Mouse (Mus musculus) cerebellum, adult 8-10 months (tissue): ENCODE data around the gene Atpaf2.
"Not testable (repeated sequence)": the region's sequence is repeated elsewhere in the genome, so short reads cannot be mapped to it uniquely, and the experiment has no call there.

Experiments
- DNase-seq: peaks from one replicate; pipeline ENCODE4 v3.0.0; 2022

Atpaf2 gene

GRCm38 (mm10) chr11:60417717-60418472, at the start of gene Atpaf2:
TSS of gene Atpaf2 (minus strand) at chr11:60418457.
- no peak for DNase-seq

- peak; percentile 56 for DNase-seq
Observed at GRCm38 (mm10) chr11:60465943-60466380, 47.7 kb upstream of the Atpaf2 start.

GRCm38 (mm10) chr11:60457973-60458372, 39.7 kb upstream of the Atpaf2 start:
- DNase-seq = no peak

GRCm38 (mm10) chr11:60454745-60455087, 36.5 kb upstream of the Atpaf2 start:
- no peak for DNase-seq

GRCm38 (mm10) chr11:60454080-60454744, 36.0 kb upstream of the Atpaf2 start, which contains the start of gene Drg2:
TSS of gene Drg2 (plus strand) at chr11:60454591.
- DNase-seq = peak; percentile 89

DNA sequence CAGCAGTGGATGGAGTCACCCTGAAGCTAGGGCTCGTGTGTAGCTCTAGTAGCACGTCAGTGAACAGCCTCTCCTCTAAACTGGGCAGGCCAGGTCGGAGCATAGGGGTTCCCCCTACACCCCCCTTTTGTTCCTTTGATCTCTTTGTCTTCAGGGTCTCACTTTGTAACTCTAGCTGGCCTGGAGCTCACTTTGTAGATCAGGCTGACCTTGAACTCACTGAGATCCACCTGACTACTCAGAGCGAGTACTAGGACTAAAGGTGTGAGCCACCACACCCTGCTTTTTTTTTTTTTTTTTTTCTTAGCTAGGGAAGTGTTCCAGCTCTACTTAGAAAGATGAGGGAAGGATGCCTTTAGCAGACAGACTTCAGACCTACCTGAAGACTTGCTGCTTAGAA, 25.8 kb upstream of the Atpaf2 start:
- no peak for DNase-seq

GRCm38 (mm10) chr11:60442896-60443295, 24.6 kb upstream of the Atpaf2 start:
- DNase-seq = no peak

- DNase-seq = no peak
Observed at GRCm38 (mm10) chr11:60440176-60440575, 21.9 kb upstream of the Atpaf2 start.

DNA sequence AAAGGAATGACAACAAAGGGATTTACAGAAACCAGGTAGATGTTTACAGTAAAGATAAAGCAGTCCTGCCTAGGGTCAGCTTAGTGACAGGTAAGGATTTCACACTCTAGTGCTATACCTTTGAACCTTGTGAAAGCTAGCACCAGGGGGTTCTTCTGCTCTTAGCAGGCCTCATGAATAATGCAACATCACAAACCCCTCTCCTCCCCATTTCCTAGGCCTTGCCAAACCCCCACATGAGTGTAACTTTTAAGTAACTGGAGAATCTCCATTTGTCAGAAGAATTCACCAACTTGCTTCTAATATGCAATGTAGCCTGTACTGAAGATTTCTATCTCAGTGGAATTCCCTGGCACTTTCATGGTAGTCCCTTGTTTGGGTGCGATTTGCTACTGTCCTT, 21.4 kb upstream of the Atpaf2 start:
- not testable (repeated sequence) for DNase-seq

DNA sequence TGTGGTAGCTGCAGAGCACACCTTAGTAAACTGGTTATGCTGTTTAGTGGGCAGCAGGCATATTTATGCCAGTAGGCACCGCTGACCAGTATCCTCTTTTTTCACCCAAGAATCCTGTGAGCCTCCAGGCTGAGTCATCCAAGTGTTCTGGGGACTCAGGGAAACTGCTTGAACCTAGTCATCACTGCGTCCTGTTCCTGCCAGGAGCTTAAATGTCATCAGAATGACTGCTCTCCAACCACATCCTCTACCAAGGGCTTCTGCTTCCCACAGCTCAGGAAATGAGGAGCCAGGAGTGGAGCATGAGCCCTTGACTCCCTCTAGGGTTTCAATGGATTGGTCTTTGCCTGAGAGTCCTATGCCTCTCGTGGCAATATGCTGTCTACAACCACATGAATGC, 18.4 kb upstream of the Atpaf2 start:
- DNase-seq = no peak

DNA sequence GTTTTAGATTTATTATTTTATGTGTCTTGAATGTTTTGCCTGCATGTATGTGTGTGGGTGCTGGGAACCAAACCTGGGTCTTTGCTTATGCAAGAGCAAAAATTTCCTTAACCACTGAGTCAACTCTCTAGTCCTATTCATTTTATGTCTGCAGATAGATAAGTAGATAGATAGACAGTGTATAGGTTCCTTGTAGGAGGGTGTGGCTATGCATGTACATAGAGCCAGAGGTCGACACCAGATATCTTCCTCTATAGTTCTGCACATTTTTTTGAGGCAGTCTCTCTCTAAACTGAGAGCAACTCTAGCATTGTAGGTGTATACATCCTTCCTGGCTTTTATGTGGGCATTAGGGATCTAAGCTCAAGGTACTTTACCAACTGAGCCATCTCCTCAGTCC, 16.9 kb upstream of the Atpaf2 start:
- no peak for DNase-seq

DNA sequence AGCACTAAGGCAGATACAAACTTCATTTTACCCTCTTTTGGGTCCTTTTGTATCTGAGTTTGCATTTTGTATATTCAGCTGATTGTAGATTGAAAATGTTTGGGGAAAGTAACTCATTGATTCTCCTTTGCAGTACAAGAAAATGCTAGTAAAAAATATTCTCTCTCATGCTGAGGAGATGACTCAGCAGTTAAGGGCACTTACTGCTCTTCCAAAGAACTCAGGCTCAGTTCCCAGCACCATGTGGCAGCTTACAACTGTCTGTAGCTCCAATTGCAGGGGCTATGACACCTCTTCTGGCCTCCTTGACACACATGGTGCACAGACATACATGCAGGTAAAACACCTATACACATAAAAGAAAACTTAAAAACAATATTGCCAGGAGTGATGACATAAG, 15.2 kb upstream of the Atpaf2 start:
- no peak for DNase-seq

GRCm38 (mm10) chr11:60427628-60428027, 9.4 kb upstream of the Atpaf2 start:
- no peak for DNase-seq

DNA sequence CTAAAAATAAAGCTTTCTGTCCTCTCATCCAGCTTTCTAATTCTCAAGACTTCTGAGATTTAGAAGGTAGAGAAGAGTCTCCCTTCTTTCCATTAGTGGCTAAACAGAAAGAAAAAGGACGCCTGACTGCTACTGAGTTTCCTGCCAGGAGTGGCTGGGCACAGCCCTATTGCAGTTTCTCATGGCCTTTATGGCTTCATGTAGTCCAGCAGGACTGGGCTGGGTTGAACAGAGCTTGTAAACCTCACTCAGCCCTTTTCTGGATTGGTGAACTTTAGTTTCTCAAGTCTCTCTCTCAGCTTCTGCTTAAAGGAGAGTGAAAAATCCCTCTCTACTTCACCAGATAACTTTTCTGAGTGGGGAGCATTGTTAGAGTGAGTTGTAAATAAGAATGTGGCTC, 8.2 kb upstream of the Atpaf2 start:
- DNase-seq = no peak

DNA sequence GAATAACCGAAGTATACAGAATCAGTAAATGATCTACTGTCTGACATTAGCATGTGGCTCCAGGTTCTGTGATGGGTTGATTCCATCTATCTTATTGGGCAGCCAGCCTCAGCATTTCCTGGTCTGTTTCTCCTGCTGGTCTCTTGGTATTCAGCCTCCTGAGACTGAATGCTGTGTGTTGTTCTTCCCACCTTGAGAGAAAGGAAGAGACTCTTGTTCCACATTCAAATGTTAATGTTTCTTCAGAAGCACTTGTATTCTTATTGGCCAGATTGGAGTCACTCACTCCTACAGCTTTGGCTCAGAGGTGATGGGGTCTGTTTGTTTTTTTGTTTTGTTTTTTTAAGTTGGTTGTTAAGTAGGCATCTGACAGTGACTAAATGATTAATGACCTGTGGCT, 4.7 kb upstream of the Atpaf2 start:
- DNase-seq = no peak

- DNase-seq = no peak
Observed at GRCm38 (mm10) chr11:60422046-60422668, 3.9 kb upstream of the Atpaf2 start.

DNA sequence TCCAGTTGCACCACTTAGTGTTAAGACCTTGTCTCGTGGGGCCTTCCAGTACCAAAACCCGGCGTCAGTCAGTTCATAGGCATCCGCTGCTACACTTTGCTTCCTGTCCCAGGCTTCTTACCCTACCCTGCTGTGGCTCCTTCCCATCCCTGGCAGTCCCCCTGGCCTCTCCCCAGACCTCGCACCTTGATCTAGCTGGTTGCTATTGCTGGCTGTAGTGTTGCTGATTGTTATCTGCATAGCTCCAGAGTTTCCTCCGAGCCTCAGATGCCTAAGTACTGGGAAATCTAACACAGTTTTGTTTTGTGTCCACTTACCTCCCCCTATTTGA, 181 bp upstream of the Atpaf2 start:
- DNase-seq = peak; percentile 30

- DNase-seq = peak; percentile 99
Observed at GRCm38 (mm10) chr11:60416963-60417716, 1.1 kb downstream of the Atpaf2 start, which contains the start of gene Gid4. TSS of gene Gid4 (plus strand) at chr11:60417145.

- DNase-seq = no peak
Observed at GRCm38 (mm10) chr11:60416590-60416962, 1.7 kb downstream of the Atpaf2 start.

DNA sequence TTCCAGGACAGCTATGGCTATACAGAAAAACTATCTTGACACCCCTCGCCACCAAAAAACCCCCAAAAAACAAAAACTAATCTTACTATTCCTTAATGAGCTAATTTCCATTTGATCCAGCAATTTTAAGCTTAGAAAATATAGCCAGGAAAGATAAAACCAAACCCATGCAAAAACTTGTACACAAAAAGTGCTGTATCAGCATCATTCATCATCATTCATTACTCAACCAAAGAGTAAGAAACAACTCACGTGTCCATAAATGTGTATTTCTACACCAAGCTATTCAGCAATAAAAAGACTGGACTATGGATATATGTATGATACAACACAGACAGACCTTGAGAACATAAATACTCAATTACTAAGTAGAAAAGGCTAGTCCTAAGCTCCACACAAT, 5.3 kb downstream of the Atpaf2 start:
- no peak for DNase-seq

GRCm38 (mm10) chr11:60412173-60412572, 6.1 kb downstream of the Atpaf2 start:
- peak; percentile 78 for DNase-seq

DNA sequence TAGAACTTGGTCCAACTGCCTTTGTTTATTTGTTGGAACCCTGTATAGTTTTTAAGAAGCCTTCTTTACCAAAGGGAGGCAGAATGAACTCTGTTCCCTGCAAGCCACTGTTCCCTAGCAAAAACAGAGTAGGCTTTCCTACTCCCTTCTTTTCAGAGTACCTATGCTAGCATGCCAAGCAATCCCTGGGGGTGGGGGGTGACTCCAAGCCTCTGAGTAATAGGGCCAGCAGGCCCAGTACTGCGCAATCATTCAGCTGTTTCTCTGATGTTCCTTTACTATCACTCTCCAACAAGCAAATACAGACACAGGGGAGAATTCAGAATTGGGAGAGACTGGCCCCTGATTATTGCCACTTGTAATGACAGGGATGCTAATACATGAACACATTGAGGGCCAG, 11.7 kb downstream of the Atpaf2 start:
- DNase-seq = no peak

GRCm38 (mm10) chr11:60397172-60397571, 21.1 kb downstream of the Atpaf2 start:
- DNase-seq = no peak
